Mouse (Mus musculus): Measurements from ENCODE around the gene Prtn3. TPM values are rescaled to one million over a fixed set of nuclear protein-coding genes. Genes with fewer than 3 reads are reported as not detected.

Prtn3 gene
- polyA plus RNA-seq, 1 experiment from 2014 or later, result 1.4 TPM

DNA sequence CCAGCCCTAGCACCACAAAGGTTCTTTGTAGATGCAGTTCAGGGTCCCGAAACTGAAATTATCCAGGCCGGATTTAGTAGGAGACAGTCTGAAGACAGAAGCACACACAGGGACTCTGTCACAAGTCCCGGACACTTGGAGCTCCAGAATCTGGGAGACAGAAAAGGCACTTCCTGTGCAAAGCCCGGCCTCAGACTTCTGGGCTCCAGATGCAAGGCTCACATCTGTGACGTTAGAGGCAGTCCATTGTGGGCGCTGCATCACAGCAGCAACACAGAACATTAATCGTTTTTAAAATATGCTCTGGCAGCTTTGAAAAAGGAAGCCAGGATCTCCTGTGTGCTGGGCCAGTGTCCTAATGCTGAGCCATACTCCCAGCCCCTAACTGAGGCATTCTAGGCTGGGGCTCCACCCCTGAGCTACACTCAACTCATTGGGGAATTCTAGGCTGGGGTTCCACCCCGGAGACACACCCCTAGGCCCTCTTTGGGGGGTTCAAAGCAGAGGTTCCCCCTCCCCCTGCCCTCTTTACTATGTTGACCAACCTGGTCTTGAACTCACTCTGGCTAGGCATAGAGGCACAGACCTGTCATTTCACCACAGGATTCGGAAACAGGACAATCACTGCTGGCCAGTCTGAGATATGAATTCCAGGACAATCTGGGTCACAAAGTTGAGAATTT lies 22.0 kb upstream of the Prtn3 start:
- no peak for ATAC-seq (ENCODE audit: insufficient number of reproducible peaks, insufficient read depth, low FRiP score, low read depth)
- Histone ChIP-seq H3K4me2 (ENCODE audit: low read length) (peak overlapping the region; percentile 93), H3K9ac (ENCODE audit: low read length) (peak overlapping the region; percentile 90), H3K36me3 (ENCODE audit: control insufficient read depth, insufficient read depth, low read length) (peaks cover 17% of the 10 kb centered on the region; the same call in 1 of the 2 replicates), H3K27ac (replicated peaks in 1 of 2; ENCODE audit: control insufficient read depth in 1 of 2, insufficient read depth in 1 of 2, low read depth in 2 of 2, low read length in 2 of 2) (peak overlapping the region; percentile 100), H3K4me3 (ENCODE audit: control insufficient read depth in 1 of 2, insufficient read depth in 1 of 2, low read depth in 1 of 2, low read length in 2 of 2) (peak overlapping the region in 1 of 2 experiments; percentile 94; a peak in 1 of 4 replicates), H3K9me3 (ENCODE audit: control insufficient read depth, low read length) (no peaks in the 10 kb centered on the region), H3K4me1 (ENCODE audit: control insufficient read depth in 2 of 2, insufficient read depth in 2 of 2, low read length in 2 of 2) (peaks cover 35 to 42% of the 10 kb centered on the region in 2 experiments), H3K27me3 (ENCODE audit: control insufficient read depth, insufficient read depth, low read length) (no peaks in the 10 kb centered on the region)
- 42% methylated on average over 9 of the region's 9 CpGs for WGBS

DNA sequence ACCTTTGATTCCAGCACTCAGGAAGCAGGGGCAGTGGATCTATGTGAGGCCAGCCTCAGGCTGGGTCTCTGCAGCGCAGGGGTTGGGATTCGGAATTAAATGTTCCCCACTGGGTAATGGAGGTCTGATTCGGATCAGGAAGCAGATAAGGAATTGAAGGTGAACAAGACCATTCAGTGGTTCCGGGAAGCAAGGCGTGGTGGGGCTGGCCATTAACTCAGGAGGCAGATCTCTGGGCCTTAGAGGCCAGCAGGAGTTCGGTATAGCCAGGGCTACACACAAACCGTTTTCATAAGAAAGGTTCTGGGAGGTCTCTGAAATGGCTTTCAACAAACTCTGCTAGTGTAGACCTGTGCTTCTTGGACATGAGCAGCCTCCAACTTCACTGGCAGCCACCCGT lies 21.4 kb upstream of the Prtn3 start:
- WGBS, result 28% methylated on average over 8 of the region's 8 CpGs
- peak overlapping the region; percentile 93 for H3K4me2 ChIP-seq (ENCODE audit: low read length)
- H3K4me1 ChIP-seq (ENCODE audit: control insufficient read depth in 2 of 2, insufficient read depth in 2 of 2, low read length in 2 of 2), result peaks cover 41 to 48% of the 10 kb centered on the region in 2 experiments
- H3K4me3 ChIP-seq (ENCODE audit: control insufficient read depth in 1 of 2, insufficient read depth in 1 of 2, low read depth in 1 of 2, low read length in 2 of 2), result peak overlapping the region; percentile 27 to 94
- H3K27me3 ChIP-seq (ENCODE audit: control insufficient read depth, insufficient read depth, low read length), result no peaks in the 10 kb centered on the region
- no peak for ATAC-seq (ENCODE audit: insufficient number of reproducible peaks, insufficient read depth, low FRiP score, low read depth)
- H3K9ac ChIP-seq (ENCODE audit: low read length), result peak overlapping the region; percentile 90
- H3K36me3 ChIP-seq (ENCODE audit: control insufficient read depth, insufficient read depth, low read length), result peaks cover 23% of the 10 kb centered on the region; the same call in 1 of the 2 replicates
- peak overlapping the region; percentile 100 for H3K27ac ChIP-seq (replicated peaks in 1 of 2; ENCODE audit: control insufficient read depth in 1 of 2, insufficient read depth in 1 of 2, low read depth in 2 of 2, low read length in 2 of 2)
- H3K9me3 ChIP-seq (ENCODE audit: control insufficient read depth, low read length), result no peaks in the 10 kb centered on the region

GRCm38 (mm10) chr10:79853392-79853791 lies 20.9 kb upstream of the Prtn3 start:
- H3K27ac ChIP-seq (replicated peaks in 1 of 2; ENCODE audit: control insufficient read depth in 1 of 2, insufficient read depth in 1 of 2, low read depth in 2 of 2, low read length in 2 of 2), result peak overlapping the region; percentile 100
- peaks cover 46 to 53% of the 10 kb centered on the region in 2 experiments for H3K4me1 ChIP-seq (ENCODE audit: control insufficient read depth in 2 of 2, insufficient read depth in 2 of 2, low read length in 2 of 2)
- H3K36me3 ChIP-seq (ENCODE audit: control insufficient read depth, insufficient read depth, low read length), result peaks cover 26% of the 10 kb centered on the region; the same call in 1 of the 2 replicates
- H3K27me3 ChIP-seq (ENCODE audit: control insufficient read depth, insufficient read depth, low read length), result no peaks in the 10 kb centered on the region
- peak overlapping the region; percentile 93 for H3K4me2 ChIP-seq (ENCODE audit: low read length)
- ATAC-seq (ENCODE audit: insufficient number of reproducible peaks, insufficient read depth, low FRiP score, low read depth), result peak; percentile 52
- H3K9me3 ChIP-seq (ENCODE audit: control insufficient read depth, low read length), result no peaks in the 10 kb centered on the region
- peak overlapping the region; percentile 90 for H3K9ac ChIP-seq (ENCODE audit: low read length)
- peak overlapping the region; percentile 62 to 94 for H3K4me3 ChIP-seq (ENCODE audit: control insufficient read depth in 1 of 2, insufficient read depth in 1 of 2, low read depth in 1 of 2, low read length in 2 of 2)
- under 1% methylated on average over 15 of the region's 15 CpGs for WGBS

GRCm38 (mm10) chr10:79853860-79854795 lies 20.1 kb upstream of the Prtn3 start, which contains the start of gene Ptbp1:
TSS of gene Ptbp1 (plus strand) at chr10:79854427.
- H3K9me3 ChIP-seq (ENCODE audit: control insufficient read depth, low read length), result no peaks in the 10 kb centered on the region
- peak within 1 kb of the TSS; percentile 100 for H3K27ac ChIP-seq (replicated peaks in 1 of 2; ENCODE audit: control insufficient read depth in 1 of 2, insufficient read depth in 1 of 2, low read depth in 2 of 2, low read length in 2 of 2)
- peak within 1 kb of the TSS; percentile 97 for H3K4me2 ChIP-seq (ENCODE audit: low read length)
- peaks cover 32% of the 10 kb centered on the region for H3K36me3 ChIP-seq (ENCODE audit: control insufficient read depth, insufficient read depth, low read length)
- peak within 1 kb of the TSS; percentile 99 for H3K9ac ChIP-seq (ENCODE audit: low read length)
- H3K4me1 ChIP-seq (ENCODE audit: control insufficient read depth in 2 of 2, insufficient read depth in 2 of 2, low read length in 2 of 2), result peaks cover 54 to 61% of the 10 kb centered on the region in 2 experiments
- ATAC-seq (ENCODE audit: insufficient number of reproducible peaks, insufficient read depth, low FRiP score, low read depth), result peak; percentile 88
- H3K27me3 ChIP-seq (ENCODE audit: control insufficient read depth, insufficient read depth, low read length), result no peaks in the 10 kb centered on the region
- under 1% methylated on average over 75 of the region's 75 CpGs for WGBS
- peak within 1 kb of the TSS; percentile 90 to 94 for H3K4me3 ChIP-seq (ENCODE audit: control insufficient read depth in 1 of 2, insufficient read depth in 1 of 2, low read depth in 1 of 2, low read length in 2 of 2)

DNA sequence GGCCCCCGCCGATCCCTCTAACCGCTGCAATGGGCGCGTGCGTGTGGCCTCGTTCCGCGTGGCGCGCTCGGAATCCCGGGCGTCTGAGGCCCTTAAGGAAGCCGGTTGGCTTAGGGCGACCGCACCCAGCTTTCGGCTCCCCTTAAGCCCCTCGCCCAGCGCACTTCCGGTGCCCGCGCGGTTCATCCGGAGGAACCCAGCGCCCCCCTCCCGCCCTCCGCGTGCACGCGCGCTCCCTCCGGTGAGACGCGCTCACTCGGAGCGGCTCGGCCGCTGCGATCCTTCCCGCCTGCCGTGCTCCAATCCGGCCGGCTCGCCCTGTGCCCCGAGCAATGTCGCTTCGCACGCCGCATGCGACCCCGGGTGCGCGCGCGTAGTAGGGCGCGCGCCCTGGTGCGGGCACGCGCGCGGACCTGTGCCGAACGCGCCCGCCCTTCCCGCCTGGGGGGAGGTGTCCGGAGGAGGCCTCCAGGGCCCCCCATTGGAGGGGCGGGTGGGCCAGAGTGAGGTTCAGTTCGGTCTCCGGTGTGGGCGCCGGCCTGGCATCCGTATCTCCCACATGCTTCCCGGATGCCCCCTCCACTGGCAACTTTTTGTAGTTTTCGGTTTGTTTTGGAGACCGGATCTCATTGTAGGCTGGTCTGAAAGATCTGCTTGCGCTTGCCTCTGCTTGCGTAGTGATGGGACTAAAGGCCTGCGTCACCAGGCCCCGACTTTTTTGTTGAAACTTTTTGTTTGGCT lies 19.3 kb upstream of the Prtn3 start:
- Histone ChIP-seq H3K36me3 (ENCODE audit: control insufficient read depth, insufficient read depth, low read length) (peaks cover 40% of the 10 kb centered on the region), H3K9ac (ENCODE audit: low read length) (peak overlapping the region; percentile 99), H3K4me3 (ENCODE audit: control insufficient read depth in 1 of 2, insufficient read depth in 1 of 2, low read depth in 1 of 2, low read length in 2 of 2) (peak overlapping the region; percentile 90 to 94), H3K27me3 (ENCODE audit: control insufficient read depth, insufficient read depth, low read length) (no peaks in the 10 kb centered on the region), H3K4me1 (ENCODE audit: control insufficient read depth in 2 of 2, insufficient read depth in 2 of 2, low read length in 2 of 2) (peaks cover 53 to 69% of the 10 kb centered on the region in 2 experiments), H3K27ac (replicated peaks in 1 of 2; ENCODE audit: control insufficient read depth in 1 of 2, insufficient read depth in 1 of 2, low read depth in 2 of 2, low read length in 2 of 2) (peak overlapping the region; percentile 99 to 100), H3K9me3 (ENCODE audit: control insufficient read depth, low read length) (no peaks in the 10 kb centered on the region), H3K4me2 (ENCODE audit: low read length) (peak overlapping the region; percentile 97)
- WGBS, result under 1% methylated on average over 79 of the region's 83 CpGs
- ATAC-seq (ENCODE audit: insufficient number of reproducible peaks, insufficient read depth, low FRiP score, low read depth), result peak; percentile 16; the same call in 1 of the 2 replicates

GRCm38 (mm10) chr10:79855558-79856184 lies 18.6 kb upstream of the Prtn3 start:
- Histone ChIP-seq H3K4me3 (ENCODE audit: control insufficient read depth in 1 of 2, insufficient read depth in 1 of 2, low read depth in 1 of 2, low read length in 2 of 2) (peak overlapping the region; percentile 90 to 94), H3K9ac (ENCODE audit: low read length) (peak overlapping the region; percentile 99), H3K4me1 (ENCODE audit: control insufficient read depth in 2 of 2, insufficient read depth in 2 of 2, low read length in 2 of 2) (peaks cover 50 to 68% of the 10 kb centered on the region in 2 experiments), H3K9me3 (ENCODE audit: control insufficient read depth, low read length) (no peaks in the 10 kb centered on the region), H3K27ac (replicated peaks in 1 of 2; ENCODE audit: control insufficient read depth in 1 of 2, insufficient read depth in 1 of 2, low read depth in 2 of 2, low read length in 2 of 2) (peak overlapping the region; percentile 99 to 100), H3K4me2 (ENCODE audit: low read length) (peak overlapping the region; percentile 97), H3K36me3 (ENCODE audit: control insufficient read depth, insufficient read depth, low read length) (peaks cover 47% of the 10 kb centered on the region), H3K27me3 (ENCODE audit: control insufficient read depth, insufficient read depth, low read length) (no peaks in the 10 kb centered on the region)
- ATAC-seq (ENCODE audit: insufficient number of reproducible peaks, insufficient read depth, low FRiP score, low read depth), result no peak
- WGBS, result 2% methylated on average over 10 of the region's 10 CpGs
